Mouse (Mus musculus): ENCODE data around the gene Cd84. TPM values are rescaled to one million over a fixed set of nuclear protein-coding genes. Genes with fewer than 3 reads are reported as not detected.

Cd84 gene
- polyA plus RNA-seq (2012), result 2.0 and 2.2 TPM in 2 replicates

DNA sequence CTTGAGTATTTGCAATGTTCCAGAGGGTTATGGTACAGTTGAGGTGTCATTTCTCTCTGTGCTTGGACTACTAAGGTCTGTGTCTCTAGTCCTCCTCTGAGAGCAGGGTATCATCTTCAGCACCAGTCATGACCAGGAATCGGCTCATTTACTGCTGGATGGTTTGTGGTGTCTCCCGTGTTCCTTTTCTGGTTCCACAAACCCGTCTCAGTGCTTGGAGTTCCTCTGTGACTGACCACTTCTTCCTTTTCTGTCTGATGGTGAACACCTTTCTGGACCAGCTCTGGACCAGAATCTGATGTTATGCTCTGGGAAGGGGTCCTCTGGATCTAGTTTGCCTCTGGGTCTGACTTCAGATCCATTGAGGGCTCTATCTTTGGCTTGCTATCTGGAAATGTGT, at the start of gene Cd84:
Gene Cd84 (plus strand): TSS at position 210 of the 400 bp plus-strand sequence.

DNA sequence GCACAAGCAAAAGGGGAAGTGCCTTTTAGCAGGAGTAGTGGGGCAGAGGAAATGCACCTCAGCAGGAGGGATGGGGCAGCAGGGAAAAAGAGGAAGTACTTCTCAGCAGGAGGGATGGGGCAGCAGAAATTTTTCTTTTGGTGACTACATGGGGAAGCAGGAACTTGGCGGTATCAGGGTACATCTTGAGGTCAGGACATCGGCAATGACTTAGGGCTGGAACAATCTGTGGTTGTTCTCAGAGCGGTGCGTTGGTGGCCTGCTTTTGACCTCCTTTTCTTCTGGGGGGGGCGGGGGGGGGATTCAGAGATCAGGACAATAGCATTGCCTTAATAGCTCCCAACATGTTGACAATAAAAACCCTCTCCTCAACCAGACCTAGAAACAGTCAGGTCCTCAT, 55.9 kb downstream of the Cd84 start, which contains the start of gene Gm10521:
Gene Gm10521 (plus strand): TSS at position 301 of the 400 bp plus-strand sequence.

DNA sequence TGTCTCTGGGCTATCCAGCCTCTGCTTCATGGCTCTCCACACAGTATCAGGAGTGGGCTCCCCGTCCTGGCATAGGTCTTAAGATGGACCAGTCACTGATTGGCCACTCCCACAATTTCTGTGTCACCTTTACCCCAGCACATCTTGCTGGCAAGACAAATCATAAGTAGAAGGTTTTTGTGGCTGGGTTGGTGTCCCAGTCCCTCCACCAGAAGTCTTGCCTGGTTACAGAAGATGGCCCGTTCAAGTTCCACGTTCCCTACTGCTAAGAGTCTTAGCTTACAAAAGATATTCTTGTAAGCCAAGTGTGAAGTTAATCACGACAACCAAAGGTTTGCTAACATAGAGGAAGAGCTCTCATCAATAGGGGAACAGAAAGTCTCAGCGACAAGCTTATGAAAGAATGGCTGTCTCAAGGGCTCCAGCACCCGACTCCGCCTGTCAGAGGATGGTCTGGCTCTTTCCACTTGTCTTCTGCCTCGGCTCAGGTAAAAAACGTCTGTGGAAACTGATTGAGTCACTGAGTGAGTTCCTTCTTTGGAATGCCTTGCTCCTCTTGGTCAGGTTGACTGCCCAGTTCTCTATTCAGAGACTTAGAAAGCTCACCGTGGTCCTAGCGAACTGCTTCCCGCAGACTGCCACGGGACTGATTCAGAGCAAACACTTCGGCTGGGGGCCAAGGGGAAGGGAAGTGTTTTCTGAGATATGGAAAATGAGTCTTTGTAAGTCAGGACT, 78.0 kb downstream of the Cd84 start, which contains the start of gene Slamf6:
Gene Slamf6 (plus strand): TSS at position 211 of the 735 bp plus-strand sequence.

Other genes with a start within 250 kb of the Cd84 start
- gene Ly9, start 232.3 kb upstream of the Cd84 start, polyA plus RNA-seq (2012), result 4.5 TPM in 2 replicates
- 0.39 and 0.48 TPM in 2 replicates for gene Slamf7, start 186.7 kb upstream of the Cd84 start, polyA plus RNA-seq (2012)
- 5.6 and 6.1 TPM in 2 replicates for gene Cd48, start 157.7 kb upstream of the Cd84 start, polyA plus RNA-seq (2012)
- gene Slamf1, start 72.6 kb upstream of the Cd84 start, polyA plus RNA-seq (2012), result 0.28 and 0.68 TPM in 2 replicates
- 0.26 and 0.49 TPM in 2 replicates for gene Gm10521, start 56.0 kb downstream of the Cd84 start, polyA plus RNA-seq (2012)
- gene Slamf6, start 77.8 kb downstream of the Cd84 start, polyA plus RNA-seq (2012), result 0.06 and 0.23 TPM in 2 replicates
- 8.1 and 9.9 TPM in 2 replicates for gene Vangl2, start 188.7 kb downstream of the Cd84 start, polyA plus RNA-seq (2012)
- 0.06 TPM in 1 of 2 replicates, not detected in the other for gene Nhlh1, start 217.9 kb downstream of the Cd84 start, polyA plus RNA-seq (2012)
- 55.2 and 58.3 TPM in 2 replicates for gene Copa, start 242.8 kb downstream of the Cd84 start, polyA plus RNA-seq (2012)
- gene Ncstn, start 243.1 kb downstream of the Cd84 start, polyA plus RNA-seq (2012), result 17.6 and 21.1 TPM in 2 replicates